Mouse (Mus musculus) ES-E14 (cell line): Measurements from ENCODE around the gene Setmar.

Experiments used
- CHD2 ChIP-seq: IDR thresholded peaks from 2 replicates; pipeline ENCODE4 v1.6.1; 2014; ENCODE audit warnings: mild to moderate bottlenecking, low read depth, low read length, inconsistent platforms
- HCFC1 ChIP-seq: IDR thresholded peaks from 2 replicates; pipeline ENCODE4 v1.6.1; 2012; ENCODE audit warnings: low read length, inconsistent platforms, borderline replicate concordance; ENCODE audit not compliant: insufficient read depth
- MAFK ChIP-seq: IDR thresholded peaks from 2 replicates; pipeline ENCODE4 v1.6.1; 2014; ENCODE audit warnings: mild to moderate bottlenecking, low read depth, low read length, inconsistent platforms; ENCODE audit not compliant: insufficient read depth
- ZC3H11A ChIP-seq: IDR thresholded peaks from 2 replicates; pipeline ENCODE4 v1.6.1; 2012; ENCODE audit warnings: low read depth, mild to moderate bottlenecking, inconsistent platforms, low read length, borderline replicate concordance
- ZNF384 ChIP-seq: IDR thresholded peaks from 2 replicates; pipeline ENCODE4 v1.6.1; 2012; ENCODE audit warnings: low read depth, low read length, inconsistent platforms

DNA sequence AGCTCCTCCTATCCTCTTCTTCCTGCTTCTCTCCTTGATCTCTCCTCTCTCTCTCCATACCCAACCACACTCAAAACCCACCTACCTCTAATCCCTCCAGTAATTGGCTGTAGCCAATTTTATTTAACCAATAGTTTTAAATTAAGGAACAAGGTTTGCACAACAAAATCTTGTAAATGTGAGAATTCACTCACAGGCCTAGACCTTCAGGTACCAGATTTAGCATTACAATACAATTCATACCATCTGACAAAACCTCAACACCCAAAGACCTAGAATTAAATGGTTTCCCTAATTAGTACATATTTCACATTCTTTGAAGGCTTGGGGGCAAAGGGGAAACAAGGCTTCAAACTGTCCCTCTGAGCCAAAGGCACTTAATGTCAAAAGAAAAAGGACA is 42.5 kb downstream of the Setmar start:
- TF ChIP-seq HCFC1 = no peak
- no peak for TF ChIP-seq ZC3H11A
- no peak for TF ChIP-seq MAFK
- TF ChIP-seq CHD2 = peak; percentile 24; the same call in 1 of the 2 replicates
- TF ChIP-seq ZNF384 = no peak
